Mouse (Mus musculus) hindbrain, embryonic 15.5 days (tissue): ENCODE measurements at regions not wholly inside any gene's neighbourhood (a gene's known extent, or its start where the extent isn't known, plus 50 kb on each side); places are given as distances from the start of the nearest gene placed in this dataset.
A peak's percentile ranks its signal among the peaks of the same experiment; 100 is the strongest.

Source experiments
- ATAC-seq: fragments of 200-750 bp; cut with Nextera tagmentation; 2 replicates; pipeline ENCODE4 v1.8.0; 2017; ENCODE audit warnings: low read depth, moderate number of reproducible peaks, moderate TSS enrichment; ENCODE audit not compliant: low FRiP score
- H3K27ac ChIP-seq: fragments of 300-500 bp; sonication (generic); replicated peaks from 2 replicates; pipeline ENCODE4 v1.5.1; 2015; ENCODE audit warnings: mild to moderate bottlenecking, inconsistent platforms
- H3K27me3 ChIP-seq: fragments of 300-500 bp; sonication (generic); 2 replicates; pipeline ENCODE4 v1.6.1; 2015; ENCODE audit warnings: control low read depth, inconsistent platforms
- H3K36me3 ChIP-seq: fragments of 300-500 bp; sonication (generic); 2 replicates; pipeline ENCODE4 v1.6.1; 2015; ENCODE audit warnings: control low read depth, inconsistent platforms
- H3K4me1 ChIP-seq: fragments of 300-500 bp; sonication (generic); replicated peaks from 2 replicates; pipeline ENCODE4 v1.6.1; 2015; ENCODE audit warnings: control low read depth, inconsistent platforms
- H3K4me2 ChIP-seq: fragments of 300-500 bp; sonication (generic); 2 replicates; pipeline ENCODE4 v1.6.1; 2015; ENCODE audit warnings: moderate library complexity, mild to moderate bottlenecking, inconsistent platforms
- H3K4me3 ChIP-seq: fragments of 300-500 bp; sonication (generic); 2 replicates; pipeline ENCODE4 v1.5.1; 2015; ENCODE audit warnings: mild to moderate bottlenecking, inconsistent platforms
- H3K9ac ChIP-seq: fragments of 300-500 bp; sonication (generic); 2 replicates; pipeline ENCODE4 v1.6.1; 2015; ENCODE audit warnings: inconsistent platforms
- H3K9me3 ChIP-seq: fragments of 300-500 bp; sonication (generic); 2 replicates; pipeline ENCODE4 v1.6.1; 2016; ENCODE audit warnings: control low read depth, inconsistent platforms
- WGBS: fragments of 180-500 bp; shearing (Covaris S2); methylation state at CpG from one replicate; pipeline ENCODE4 v1.1.7; 2015; 5-methylcytosine and 5-hydroxymethylcytosine counted together

- no peak for ATAC-seq
- no peaks in the 10 kb centered on the region for H3K9me3 ChIP-seq
- H3K27me3 ChIP-seq = peaks cover 2% of the 10 kb centered on the region; the same call in 1 of the 2 replicates
- H3K4me3 ChIP-seq = no peak overlapping the region
- H3K4me1 ChIP-seq = no peaks in the 10 kb centered on the region
- no peak overlapping the region for H3K9ac ChIP-seq
- H3K4me2 ChIP-seq = no peak overlapping the region
- WGBS = 77% methylated on average over 3 of the region's 3 CpGs
- H3K36me3 ChIP-seq = no peaks in the 10 kb centered on the region
- no peak overlapping the region for H3K27ac ChIP-seq
These were observed 51.7 kb upstream of the Sulf2 start for GRCm38 (mm10) chr2:166207145-166207508.

GRCm38 (mm10) chr2:166206396-166207144 is 51.1 kb upstream of the Sulf2 start:
- Histone ChIP-seq H3K27ac (no peak overlapping the region), H3K9ac (no peak overlapping the region), H3K4me3 (no peak overlapping the region), H3K36me3 (no peaks in the 10 kb centered on the region), H3K27me3 (peaks cover 2% of the 10 kb centered on the region; the same call in 1 of the 2 replicates), H3K9me3 (no peaks in the 10 kb centered on the region), H3K4me1 (no peaks in the 10 kb centered on the region), H3K4me2 (no peak overlapping the region)
- WGBS = 48% methylated on average over 5 of the region's 5 CpGs
- 0 out of 2 replicates have a peak, but pooled peaks have one; percentile 19 for ATAC-seq
